Mouse (Mus musculus): Measurements from ENCODE around the gene Gm1604a. TPM values are rescaled to one million over a fixed set of nuclear protein-coding genes. Genes with fewer than 3 reads are reported as not detected.
"Not testable (repeated sequence)": the region's sequence is repeated elsewhere in the genome, so short reads cannot be mapped to it uniquely, and the experiment has no call there.

Gm1604a gene
- polyA plus RNA-seq, 1 experiment from 2014 or later = not detected

DNA sequence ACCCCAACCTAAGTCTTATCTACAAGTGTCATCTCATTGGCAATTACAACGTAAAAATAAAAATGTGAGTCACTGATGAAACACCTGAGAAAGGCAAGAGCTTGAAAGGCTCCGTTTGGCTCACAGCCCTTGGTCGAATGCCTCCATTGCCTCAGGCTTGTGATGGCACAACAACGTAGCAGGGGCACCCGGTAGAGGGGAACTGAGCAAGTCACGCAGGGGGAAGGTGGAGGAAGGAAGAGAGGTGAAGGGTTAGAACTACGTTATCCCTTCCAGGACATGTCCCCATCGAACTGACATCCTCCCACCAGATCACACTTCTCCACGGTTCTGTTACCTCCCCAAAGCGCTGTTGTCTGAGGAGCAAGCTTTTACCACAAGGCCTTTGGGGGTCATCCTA is 101.1 kb downstream of the Gm1604a start:
- not testable (repeated sequence) for H3K36me3 ChIP-seq (ENCODE audit: control insufficient read depth, insufficient read depth, low read length); H3K9ac ChIP-seq (ENCODE audit: low read depth, low read length); DNase-seq (ENCODE audit: low spot score); H3K9me3 ChIP-seq (ENCODE audit: control insufficient read depth, low read length); H3K4me2 ChIP-seq (ENCODE audit: low read depth, low read length); H3K4me1 ChIP-seq (ENCODE audit: control insufficient read depth, insufficient read depth, low read length); H3K4me3 ChIP-seq (ENCODE audit: low read depth, low read length); ATAC-seq (ENCODE audit: low read depth); H3K27ac ChIP-seq (replicated peaks; ENCODE audit: low read depth, low read length); H3K27me3 ChIP-seq (replicated peaks; ENCODE audit: control insufficient read depth, insufficient read depth, low read length)
- 66% methylated on average over 7 of the region's 10 CpGs for WGBS

DNA sequence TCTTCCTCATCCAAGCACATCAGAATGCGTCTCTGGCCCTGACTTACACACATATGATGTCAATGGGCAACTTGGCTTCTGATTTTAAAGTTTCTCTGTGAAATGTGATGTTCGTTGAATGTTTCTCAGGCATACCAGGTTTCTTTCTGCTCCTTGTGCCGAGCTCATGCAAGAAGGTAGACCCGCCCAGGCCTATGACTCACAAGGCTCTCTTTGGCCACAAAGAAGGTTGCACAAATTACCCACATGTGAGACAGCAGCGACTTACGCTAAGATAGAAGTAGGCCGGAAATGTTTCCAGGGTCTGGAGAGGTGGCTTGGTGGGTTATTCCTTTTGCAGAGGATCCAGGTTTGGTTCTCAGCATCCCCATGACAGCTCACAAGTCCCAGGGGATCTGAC is 108.6 kb downstream of the Gm1604a start:
- not testable (repeated sequence) for H3K36me3 ChIP-seq (ENCODE audit: control insufficient read depth, insufficient read depth, low read length); H3K4me3 ChIP-seq (ENCODE audit: low read depth, low read length); H3K27me3 ChIP-seq (replicated peaks; ENCODE audit: control insufficient read depth, insufficient read depth, low read length); H3K4me2 ChIP-seq (ENCODE audit: low read depth, low read length); H3K9me3 ChIP-seq (ENCODE audit: control insufficient read depth, low read length); H3K9ac ChIP-seq (ENCODE audit: low read depth, low read length); H3K4me1 ChIP-seq (ENCODE audit: control insufficient read depth, insufficient read depth, low read length); ATAC-seq (ENCODE audit: low read depth); H3K27ac ChIP-seq (replicated peaks; ENCODE audit: low read depth, low read length); DNase-seq (ENCODE audit: low spot score)
- no CpG with 5 or more reads among the region's 7 CpGs for WGBS

DNA sequence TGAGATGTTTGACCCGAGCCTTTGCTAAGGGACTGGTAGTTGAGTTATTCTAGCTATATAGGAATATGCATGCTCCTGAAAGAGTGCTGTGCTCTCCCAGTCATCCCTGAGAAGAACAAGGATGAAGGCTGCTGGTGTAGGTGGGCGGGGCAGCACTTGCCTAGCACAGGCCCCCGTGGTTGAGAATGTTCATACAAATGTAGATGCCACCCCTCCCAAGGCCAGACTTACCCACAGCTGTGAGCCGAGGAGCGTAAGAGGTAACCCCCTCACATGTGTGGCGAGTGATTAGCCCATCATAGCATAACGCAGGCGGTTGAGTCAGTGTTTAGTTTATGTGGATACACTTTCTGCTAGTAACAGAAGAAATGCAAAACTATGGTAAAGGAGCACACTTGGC is 109.9 kb downstream of the Gm1604a start:
- not testable (repeated sequence) for H3K9ac ChIP-seq (ENCODE audit: low read depth, low read length); H3K9me3 ChIP-seq (ENCODE audit: control insufficient read depth, low read length); H3K27ac ChIP-seq (replicated peaks; ENCODE audit: low read depth, low read length); H3K36me3 ChIP-seq (ENCODE audit: control insufficient read depth, insufficient read depth, low read length); ATAC-seq (ENCODE audit: low read depth); DNase-seq (ENCODE audit: low spot score); H3K27me3 ChIP-seq (replicated peaks; ENCODE audit: control insufficient read depth, insufficient read depth, low read length); H3K4me3 ChIP-seq (ENCODE audit: low read depth, low read length); H3K4me1 ChIP-seq (ENCODE audit: control insufficient read depth, insufficient read depth, low read length); H3K4me2 ChIP-seq (ENCODE audit: low read depth, low read length)
- 91% methylated on average over 7 of the region's 8 CpGs for WGBS

Other genes starting within 250 kb of the Gm1604a start
- gene Ezr, start 242.8 kb upstream of the Gm1604a start, polyA plus RNA-seq (2014; fragmentation: Nextera tagmentation; extraction: Ambion mirVana) = 57.8 and 59.1 TPM in 2 replicates
- gene Rsph3b, start 76.9 kb upstream of the Gm1604a start, polyA plus RNA-seq (2014; fragmentation: Nextera tagmentation; extraction: Ambion mirVana) = 43.2 and 44.6 TPM in 2 replicates
- gene Tagap1, start 64.4 kb upstream of the Gm1604a start, polyA plus RNA-seq (2014; fragmentation: Nextera tagmentation; extraction: Ambion mirVana) = 45.9 and 48.1 TPM in 2 replicates
- gene Rnaset2b, start 54.9 kb upstream of the Gm1604a start, polyA plus RNA-seq (2014; fragmentation: Nextera tagmentation; extraction: Ambion mirVana) = 183 and 184 TPM in 2 replicates
- 0.10 and 0.37 TPM in 2 replicates for gene Gm49721, start 46.7 kb upstream of the Gm1604a start, polyA plus RNA-seq (2014; fragmentation: Nextera tagmentation; extraction: Ambion mirVana)
- 14.0 and 16.9 TPM in 2 replicates for gene Rps6ka2, start 144.5 kb downstream of the Gm1604a start, polyA plus RNA-seq (2014; fragmentation: Nextera tagmentation; extraction: Ambion mirVana)

Data from embryonic facial prominence, embryonic 14.5 days (tissue).